Mouse (Mus musculus) mouse trophoblast stem cell (cell line): ENCODE measurements around the gene Olfr1385.
"Not testable (repeated sequence)": the region's sequence is repeated elsewhere in the genome, so short reads cannot be mapped to it uniquely, and the experiment has no call there.

Source experiments
- in situ Hi-C, 2 experiments: fragments of 300-500 bp; cut with MseI, MboI; formaldehyde crosslinking; loops; 2 replicates in 1 of 2; 3 replicates in 1 of 2; pipeline ENCODE4 v1.15.1; 2025

Olfr1385 gene

GRCm38 (mm10) chr11:49488770-49489169 is at the start of gene Olfr1385:
Olfr1385 (plus strand) TSS chr11:49489070.
- in situ Hi-C loops, result not testable (repeated sequence)

- in situ Hi-C loops, result no loop called here
Observed at GRCm38 (mm10) chr11:49455043-49455442, 33.8 kb upstream of the Olfr1385 start, which contains the start of gene Olfr1387. Olfr1387 (plus strand) TSS chr11:49455343.

- in situ Hi-C loops, result not testable (repeated sequence)
Observed at GRCm38 (mm10) chr11:49464746-49465145, 24.1 kb upstream of the Olfr1385 start, which contains the start of gene Olfr1386. Olfr1386 (plus strand) TSS chr11:49465046.

- in situ Hi-C loops, result no loop called here
Observed at GRCm38 (mm10) chr11:49485973-49486372, 2.9 kb upstream of the Olfr1385 start.

GRCm38 (mm10) chr11:49518086-49518485 is 29.2 kb downstream of the Olfr1385 start:
- in situ Hi-C loops, result no loop called here

- in situ Hi-C loops, result no loop called here
Observed at GRCm38 (mm10) chr11:49519348-49519747, 30.5 kb downstream of the Olfr1385 start, which contains the start of gene Olfr1383. Olfr1383 (plus strand) TSS chr11:49519648.

GRCm38 (mm10) chr11:49527947-49528346 is 39.1 kb downstream of the Olfr1385 start, which contains the start of gene Olfr1382:
Olfr1382 (plus strand) TSS chr11:49528247.
- in situ Hi-C loops, result loop anchor here in 1 of 2 experiments (25.0 kb wide), 1 partner anchor 341 kb away; the partner anchor contains the start of gene Btnl9

- in situ Hi-C loops, result loop anchor here in 1 of 2 experiments (25.0 kb wide), 1 partner anchor 345 kb away; the partner anchor contains the start of gene Btnl9
Observed at GRCm38 (mm10) chr11:49532761-49533160, 43.9 kb downstream of the Olfr1385 start.

- in situ Hi-C loops, result loop anchor here in 1 of 2 experiments (25.0 kb wide), 1 partner anchor 349 kb away; the partner anchor contains the start of gene Btnl9
Observed at GRCm38 (mm10) chr11:49536631-49537030, 47.8 kb downstream of the Olfr1385 start.

- in situ Hi-C loops, result loop anchor here in 1 of 2 experiments (25.0 kb wide), 1 partner anchor 356 kb away; the partner anchor contains the start of gene Btnl9
Observed at GRCm38 (mm10) chr11:49543149-49543548, 54.3 kb downstream of the Olfr1385 start, which contains the start of gene Olfr1381. Olfr1381 (plus strand) TSS chr11:49543449.
